Mouse (Mus musculus): ENCODE results near the gene Ppm1n.

GRCm38 (mm10) chr7:19252078-19252477 is 27.8 kb downstream of the Ppm1n start:
- TF ChIP-seq CTCF (IDR thresholded peaks at IDR 0.05; ENCODE audit: low read depth) (no peak), EP300 (IDR thresholded peaks at IDR 0.05; ENCODE audit: low read depth) (no peak)

All from liver, postnatal 0 days (tissue).